16 mouse cellular contexts compared by ENCODE assay signal in the genomic region with DNA sequence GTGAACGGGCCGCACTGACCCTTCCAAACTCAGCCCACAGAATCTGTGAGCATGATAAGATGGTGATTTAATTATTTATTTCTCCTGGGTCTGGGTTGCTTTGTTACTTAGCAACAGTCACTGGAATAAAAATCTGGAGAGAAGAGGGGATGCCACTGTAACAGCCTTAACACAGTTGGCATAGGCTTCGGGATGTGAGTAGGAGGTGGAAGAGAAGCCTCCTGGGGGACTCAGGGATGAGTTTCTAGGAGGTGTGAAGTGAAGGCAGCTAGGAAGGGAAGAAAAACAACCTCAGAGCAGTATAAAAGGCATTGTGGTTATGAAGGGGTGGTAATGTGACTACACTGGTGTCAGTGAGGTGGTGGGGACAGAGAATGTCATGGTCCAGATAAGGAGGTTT.
DNase-seq lines count a peak whose midpoint lies in the region; ATAC-seq lines count a peak whose summit lies in the region.
"Had no signal": no experiment of that assay in that cellular context is flagged by ENCODE, and none has a peak within 500 bp of the region (broad histone marks: within the 10 kb centered on the region; RNA-seq: fewer than 3 reads in every experiment).

No protein-coding gene starts in this region.

- no peak overlapping the region for H3K4me2 ChIP-seq in hindbrain, embryonic 15.5 days
- H3K4me2 ChIP-seq in hindbrain, embryonic 12.5 days (replicated peaks): no peak overlapping the region
- no peak overlapping the region for H3K4me2 ChIP-seq in neural tube, embryonic 15.5 days
- H3K4me2 ChIP-seq: embryonic facial prominence, embryonic 13.5 days; stomach, embryonic 15.5 days had no signal

- H3K27ac ChIP-seq in hindbrain, embryonic 15.5 days (replicated peaks): 0 out of 2 replicates have a peak overlapping the region, but pooled peaks have one; percentile 46
- no peak overlapping the region for H3K27ac ChIP-seq in hindbrain, embryonic 12.5 days
- peak overlapping the region; percentile 48 for H3K27ac ChIP-seq in neural tube, embryonic 15.5 days (replicated peaks)
- H3K27ac ChIP-seq: embryonic facial prominence, embryonic 13.5 days; kidney, postnatal 0 days; stomach, embryonic 15.5 days had no signal

- intact Hi-C loops in left cerebral cortex, postnatal 25 days (cut with DNase I): loop anchor here (5.0 kb wide), 2 partner anchors 36 to 79 kb away; no protein-coding TSS in a partner anchor

- ATAC-seq in hindbrain, embryonic 15.5 days (ENCODE audit: low FRiP score, low read depth): no peak; the same call in 1 of the 2 replicates
- ATAC-seq in hindbrain, embryonic 12.5 days (ENCODE audit: low FRiP score): no peak
- ATAC-seq in neural tube, embryonic 15.5 days (ENCODE audit: low FRiP score): no peak
- ATAC-seq: intestine, embryonic 16.5 days had no signal

- no peaks in the 10 kb centered on the region for H3K27me3 ChIP-seq in hindbrain, embryonic 15.5 days
- H3K27me3 ChIP-seq in hindbrain, embryonic 12.5 days: peaks cover 3% of the 10 kb centered on the region; the same call in 1 of the 2 replicates
- H3K27me3 ChIP-seq in neural tube, embryonic 15.5 days (replicated peaks): no peaks in the 10 kb centered on the region
- H3K27me3 ChIP-seq: embryonic facial prominence, embryonic 13.5 days; stomach, embryonic 15.5 days had no signal

- no peak overlapping the region for H3K4me3 ChIP-seq in hindbrain, embryonic 15.5 days
- no peak overlapping the region for H3K4me3 ChIP-seq in hindbrain, embryonic 12.5 days
- H3K4me3 ChIP-seq in neural tube, embryonic 15.5 days (replicated peaks): no peak overlapping the region
- H3K4me3 ChIP-seq: embryonic facial prominence, embryonic 13.5 days; myocyte; stomach, embryonic 15.5 days had no signal

- no peak for DNase-seq in neural tube, embryonic 10.5 days (ENCODE audit: extremely low spot score, low spot score)
- peak; percentile 40 to 90 for DNase-seq in left cerebral cortex, postnatal 25 days (ENCODE audit: low spot score in 2 of 2)
- DNase-seq in right cerebral cortex, postnatal 36 days (ENCODE audit: low spot score in 2 of 2): peak; percentile 26 to 62
- no peak for DNase-seq in adrenal gland, postnatal 10 days
- DNase-seq in lung, adult 18-20 months: no peak
- DNase-seq: gastrocnemius, postnatal 14 days; thymus, postnatal 14 days had no signal

- H3K9me3 ChIP-seq in hindbrain, embryonic 15.5 days: no peaks in the 10 kb centered on the region
- no peaks in the 10 kb centered on the region for H3K9me3 ChIP-seq in hindbrain, embryonic 12.5 days (replicated peaks)
- H3K9me3 ChIP-seq in neural tube, embryonic 15.5 days (replicated peaks): no peaks in the 10 kb centered on the region
- H3K9me3 ChIP-seq: embryonic facial prominence, embryonic 13.5 days; stomach, embryonic 15.5 days had no signal

- H3K36me3 ChIP-seq in hindbrain, embryonic 15.5 days: no peaks in the 10 kb centered on the region
- no peaks in the 10 kb centered on the region for H3K36me3 ChIP-seq in hindbrain, embryonic 12.5 days
- H3K36me3 ChIP-seq in neural tube, embryonic 15.5 days: no peaks in the 10 kb centered on the region
- H3K36me3 ChIP-seq: embryonic facial prominence, embryonic 13.5 days; stomach, embryonic 15.5 days had no signal

- 48% methylated on average over 3 of the region's 3 CpGs for WGBS in hindbrain, embryonic 15.5 days
- 81% methylated on average over 3 of the region's 3 CpGs for WGBS in hindbrain, embryonic 12.5 days
- 50% methylated on average over 3 of the region's 3 CpGs for WGBS in neural tube, embryonic 15.5 days

- H3K9ac ChIP-seq in hindbrain, embryonic 15.5 days: no peak overlapping the region
- H3K9ac ChIP-seq in hindbrain, embryonic 12.5 days: no peak overlapping the region
- H3K9ac ChIP-seq in neural tube, embryonic 15.5 days (replicated peaks): no peak overlapping the region
- H3K9ac ChIP-seq: embryonic facial prominence, embryonic 13.5 days; lung, embryonic 14.5 days; stomach, embryonic 15.5 days had no signal

- peaks cover 24% of the 10 kb centered on the region for H3K4me1 ChIP-seq in hindbrain, embryonic 15.5 days (replicated peaks)
- peaks cover 10% of the 10 kb centered on the region for H3K4me1 ChIP-seq in hindbrain, embryonic 12.5 days
- peaks cover 22% of the 10 kb centered on the region for H3K4me1 ChIP-seq in neural tube, embryonic 15.5 days
- H3K4me1 ChIP-seq: stomach, embryonic 15.5 days had no signal

Comparison
In these comparisons a context has a peak if more than half of its experiments do, and no peak if none do; other contexts are left out.
1. DNase-seq: peak in left cerebral cortex, postnatal 25 days (2 of 2) and right cerebral cortex, postnatal 36 days (2 of 2); none in neural tube, embryonic 10.5 days (single experiment), adrenal gland, postnatal 10 days (single experiment) and lung, adult 18-20 months (0 of 2).